Mouse (Mus musculus) midbrain, embryonic 14.5 days (tissue): ENCODE measurements at regions not wholly inside any gene's neighbourhood (a gene's known extent, or its start where the extent isn't known, plus 50 kb on each side); places are given as distances from the start of the nearest gene placed in this dataset.
A peak's percentile ranks its signal among the peaks of the same experiment; 100 is the strongest.

Experiments used
- ATAC-seq: fragments of 200-750 bp; cut with Nextera tagmentation; 2 replicates; pipeline ENCODE4 v1.8.0; 2017; ENCODE audit warnings: moderate number of reproducible peaks, moderate library complexity; ENCODE audit not compliant: low FRiP score, low TSS enrichment
- DNase-seq: peaks from one replicate; pipeline ENCODE4 v3.0.0-alpha.2; 2015
- H3K27ac ChIP-seq: fragments of 300-500 bp; sonication (generic); replicated peaks from 2 replicates; pipeline ENCODE4 v1.5.1; 2014; ENCODE audit warnings: mild to moderate bottlenecking, low read depth, low read length, moderate library complexity
- H3K27me3 ChIP-seq: fragments of 300-500 bp; sonication (generic); 2 replicates; pipeline ENCODE4 v1.6.1; 2014; ENCODE audit warnings: low read length, control low read depth, mixed read lengths; ENCODE audit not compliant: control insufficient read depth, insufficient read depth
- H3K36me3 ChIP-seq: fragments of 300-500 bp; sonication (generic); 2 replicates; pipeline ENCODE4 v1.6.1; 2014; ENCODE audit warnings: low read length, control low read depth; ENCODE audit not compliant: control insufficient read depth, insufficient read depth
- H3K4me1 ChIP-seq: fragments of 300-500 bp; sonication (generic); 2 replicates; pipeline ENCODE4 v1.6.1; 2014; ENCODE audit warnings: mild to moderate bottlenecking, antibody characterized with exemption, low read length, control low read depth; ENCODE audit not compliant: control insufficient read depth, insufficient read depth
- H3K4me2 ChIP-seq: fragments of 300-500 bp; sonication (generic); 2 replicates; pipeline ENCODE4 v1.6.1; 2014; ENCODE audit warnings: mild to moderate bottlenecking, low read length, moderate library complexity
- H3K4me3 ChIP-seq: fragments of 300-500 bp; sonication (generic); replicated peaks from 2 replicates; pipeline ENCODE4 v1.5.1; 2014; ENCODE audit warnings: low read depth, low read length
- H3K9ac ChIP-seq: fragments of 300-500 bp; sonication (generic); replicated peaks from 2 replicates; pipeline ENCODE4 v1.6.1; 2014; ENCODE audit warnings: mild to moderate bottlenecking, low read length, moderate library complexity
- H3K9me3 ChIP-seq: fragments of 300-500 bp; sonication (generic); 2 replicates; pipeline ENCODE4 v1.6.1; 2016; ENCODE audit warnings: low read length, control low read depth, mixed read lengths; ENCODE audit not compliant: control insufficient read depth
- WGBS: fragments of 180-500 bp; shearing (Covaris S2); extraction: QIAGEN DNeasy Blood & Tissue Kit; methylation state at CpG from one replicate; pipeline ENCODE4 v1.1.7; 2014; 5-methylcytosine and 5-hydroxymethylcytosine counted together

- Histone ChIP-seq H3K9ac (no peak overlapping the region), H3K27me3 (no peaks in the 10 kb centered on the region), H3K9me3 (no peaks in the 10 kb centered on the region), H3K4me2 (no peak overlapping the region), H3K27ac (no peak overlapping the region), H3K4me3 (no peak overlapping the region), H3K4me1 (no peaks in the 10 kb centered on the region), H3K36me3 (no peaks in the 10 kb centered on the region)
- DNase-seq: no peak
- 94% methylated on average over 4 of the region's 4 CpGs for WGBS
- ATAC-seq: no peak
Observed at GRCm38 (mm10) chr3:39370926-39371325, 484.2 kb downstream of the Fat4 start.

- Histone ChIP-seq H3K36me3 (no peaks in the 10 kb centered on the region), H3K4me2 (no peak overlapping the region), H3K4me3 (no peak overlapping the region), H3K27me3 (no peaks in the 10 kb centered on the region), H3K27ac (no peak overlapping the region), H3K4me1 (no peaks in the 10 kb centered on the region), H3K9ac (no peak overlapping the region), H3K9me3 (no peaks in the 10 kb centered on the region)
- DNase-seq: no peak
- no peak for ATAC-seq
- WGBS: 88% methylated on average over 10 of the region's 10 CpGs
Observed at GRCm38 (mm10) chr3:39372426-39372950, 485.7 kb downstream of the Fat4 start.

GRCm38 (mm10) chr3:39375465-39375864, 488.7 kb downstream of the Fat4 start:
- no peaks in the 10 kb centered on the region for H3K9me3 ChIP-seq
- no peak overlapping the region for H3K27ac ChIP-seq
- H3K9ac ChIP-seq: no peak overlapping the region
- no peak overlapping the region for H3K4me3 ChIP-seq
- no peaks in the 10 kb centered on the region for H3K36me3 ChIP-seq
- no peak for DNase-seq
- no peaks in the 10 kb centered on the region for H3K27me3 ChIP-seq
- H3K4me2 ChIP-seq: no peak overlapping the region
- 93% methylated on average over 5 of the region's 5 CpGs for WGBS
- ATAC-seq: no peak
- no peaks in the 10 kb centered on the region for H3K4me1 ChIP-seq

- Histone ChIP-seq H3K27me3 (no peaks in the 10 kb centered on the region), H3K4me3 (no peak overlapping the region), H3K9me3 (no peaks in the 10 kb centered on the region), H3K4me2 (no peak overlapping the region), H3K9ac (no peak overlapping the region), H3K4me1 (no peaks in the 10 kb centered on the region), H3K27ac (no peak overlapping the region), H3K36me3 (no peaks in the 10 kb centered on the region)
- DNase-seq (no peak), ATAC-seq (no peak)
- WGBS: 90% methylated on average over 1 of the region's 1 CpGs
Observed at GRCm38 (mm10) chr3:39388491-39388890, 501.8 kb downstream of the Fat4 start.

GRCm38 (mm10) chr3:39390442-39390841, 503.7 kb downstream of the Fat4 start:
- Histone ChIP-seq H3K4me3 (no peak overlapping the region), H3K9ac (no peak overlapping the region), H3K27me3 (no peaks in the 10 kb centered on the region), H3K27ac (no peak overlapping the region), H3K36me3 (no peaks in the 10 kb centered on the region), H3K4me2 (no peak overlapping the region), H3K9me3 (no peaks in the 10 kb centered on the region), H3K4me1 (no peaks in the 10 kb centered on the region)
- DNase-seq (no peak), ATAC-seq (no peak)
- 66% methylated on average over 9 of the region's 9 CpGs for WGBS

- no peak for DNase-seq
- H3K4me3 ChIP-seq: no peak overlapping the region
- H3K9me3 ChIP-seq: no peaks in the 10 kb centered on the region
- WGBS: 90% methylated on average over 2 of the region's 2 CpGs
- no peaks in the 10 kb centered on the region for H3K36me3 ChIP-seq
- ATAC-seq: no peak
- no peaks in the 10 kb centered on the region for H3K27me3 ChIP-seq
- H3K27ac ChIP-seq: no peak overlapping the region
- no peaks in the 10 kb centered on the region for H3K4me1 ChIP-seq
- H3K4me2 ChIP-seq: no peak overlapping the region
- no peak overlapping the region for H3K9ac ChIP-seq
Observed at GRCm38 (mm10) chr3:39392053-39392452, 505.3 kb downstream of the Fat4 start.

GRCm38 (mm10) chr3:39396672-39397071, 509.9 kb downstream of the Fat4 start:
- Histone ChIP-seq H3K9ac (no peak overlapping the region), H3K4me1 (no peaks in the 10 kb centered on the region), H3K9me3 (no peaks in the 10 kb centered on the region), H3K4me3 (no peak overlapping the region), H3K27me3 (no peaks in the 10 kb centered on the region), H3K36me3 (no peaks in the 10 kb centered on the region), H3K4me2 (no peak overlapping the region), H3K27ac (no peak overlapping the region)
- ATAC-seq: no peak
- no peak for DNase-seq

GRCm38 (mm10) chr3:39397255-39397654, 510.5 kb downstream of the Fat4 start:
- Histone ChIP-seq H3K27me3 (no peaks in the 10 kb centered on the region), H3K4me3 (no peak overlapping the region), H3K36me3 (no peaks in the 10 kb centered on the region), H3K4me1 (no peaks in the 10 kb centered on the region), H3K9me3 (no peaks in the 10 kb centered on the region), H3K9ac (no peak overlapping the region), H3K27ac (no peak overlapping the region), H3K4me2 (no peak overlapping the region)
- peak; percentile 17 for DNase-seq
- no peak for ATAC-seq
- WGBS: 64% methylated on average over 3 of the region's 3 CpGs

GRCm38 (mm10) chr3:39397677-39398076, 510.9 kb downstream of the Fat4 start:
- Histone ChIP-seq H3K9me3 (no peaks in the 10 kb centered on the region), H3K4me3 (no peak overlapping the region), H3K4me1 (no peaks in the 10 kb centered on the region), H3K27ac (no peak overlapping the region), H3K4me2 (no peak overlapping the region), H3K36me3 (no peaks in the 10 kb centered on the region), H3K9ac (no peak overlapping the region), H3K27me3 (no peaks in the 10 kb centered on the region)
- WGBS: 87% methylated on average over 2 of the region's 2 CpGs
- ATAC-seq: no peak
- DNase-seq: no peak
